Mouse (Mus musculus) testis, adult 2 months (tissue): ENCODE measurements at regions not wholly inside any gene's neighbourhood (a gene's known extent, or its start where the extent isn't known, plus 50 kb on each side); places are given as distances from the start of the nearest gene placed in this dataset.

ENCODE experiments used
- H3K27ac ChIP-seq: fragments of 200-500 bp; 2 replicates; pipeline ENCODE4 v1.5.1; 2012; ENCODE audit warnings: low read depth, low read length; ENCODE audit not compliant: control insufficient read depth, insufficient read depth
- H3K27me3 ChIP-seq: fragments of 200-500 bp; 2 replicates; pipeline ENCODE4 v1.6.1; 2012; ENCODE audit warnings: mild to moderate bottlenecking, low read length, moderate library complexity; ENCODE audit not compliant: control insufficient read depth, insufficient read depth
- H3K36me3 ChIP-seq: fragments of 200-500 bp; 2 replicates; pipeline ENCODE4 v1.6.1; 2012; ENCODE audit warnings: mild to moderate bottlenecking, low read length; ENCODE audit not compliant: control insufficient read depth, insufficient read depth
- H3K4me1 ChIP-seq: fragments of 200-500 bp; 2 replicates; pipeline ENCODE4 v1.6.1; 2012; ENCODE audit warnings: low read length; ENCODE audit not compliant: control insufficient read depth, insufficient read depth
- H3K4me3 ChIP-seq: fragments of 200-500 bp; 2 replicates; pipeline ENCODE4 v1.5.1; 2012; ENCODE audit warnings: low read depth, mild to moderate bottlenecking, low read length, moderate library complexity, mixed read lengths; ENCODE audit not compliant: control insufficient read depth
- CTCF ChIP-seq: fragments of 200-500 bp; IDR thresholded peaks from 2 replicates; pipeline ENCODE4 v1.5.1; 2012; ENCODE audit warnings: low read depth, mild to moderate bottlenecking, inconsistent platforms, low read length, moderate library complexity; ENCODE audit not compliant: control insufficient read depth, insufficient read depth, insufficient replicate concordance
- POLR2A ChIP-seq: fragments of 200-500 bp; IDR thresholded peaks from 2 replicates; pipeline ENCODE4 v1.6.1; 2012; ENCODE audit warnings: low read depth, mild to moderate bottlenecking, inconsistent platforms, low read length, moderate library complexity; ENCODE audit not compliant: control insufficient read depth

DNA sequence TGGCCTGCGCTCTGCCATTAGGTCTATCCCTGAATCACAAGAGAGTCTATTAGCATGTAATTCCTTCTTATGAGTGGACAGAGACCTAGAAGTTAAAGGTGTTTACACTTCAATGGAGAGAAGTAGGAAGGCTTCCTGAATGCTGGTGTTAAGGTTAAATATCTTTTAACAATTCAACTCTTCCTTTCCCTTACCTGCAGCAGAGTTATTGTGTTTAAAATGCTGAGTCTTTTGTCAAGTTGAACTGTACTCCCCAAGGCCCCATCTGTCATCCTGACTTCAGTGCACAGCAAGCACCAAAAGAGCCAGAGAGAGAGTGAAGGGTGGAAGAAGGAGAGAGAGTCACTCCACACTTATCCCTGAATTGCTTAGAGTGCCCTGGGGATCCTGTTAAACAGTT, 451.6 kb downstream of the Psat1 start:
- no peak for TF ChIP-seq POLR2A
- TF ChIP-seq CTCF = no peak
- Histone ChIP-seq H3K4me3 (no peak overlapping the region), H3K36me3 (no peaks in the 10 kb centered on the region), H3K27ac (no peak overlapping the region), H3K27me3 (no peaks in the 10 kb centered on the region), H3K4me1 (no peaks in the 10 kb centered on the region)

DNA sequence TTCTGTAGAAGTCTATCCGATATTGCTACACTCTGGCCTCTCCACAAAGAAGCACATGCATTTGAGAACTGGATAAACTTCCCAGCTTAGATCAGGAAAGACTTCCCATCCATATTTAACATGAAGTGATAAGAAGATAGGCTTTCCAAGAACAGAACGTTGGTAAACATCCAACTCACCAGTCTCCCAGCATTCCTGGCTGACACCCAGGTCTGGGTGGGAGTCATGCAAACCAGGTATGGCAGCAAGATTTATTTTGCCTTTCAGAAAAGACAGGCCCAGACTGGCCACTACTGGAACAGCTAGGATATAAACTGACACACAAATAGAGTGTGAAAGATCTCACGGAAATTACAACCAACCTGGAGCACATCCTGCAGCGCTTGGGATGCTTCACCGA, 459.6 kb downstream of the Psat1 start:
- TF ChIP-seq POLR2A (no peak), CTCF (no peak)
- H3K27ac ChIP-seq = no peak overlapping the region
- no peaks in the 10 kb centered on the region for H3K27me3 ChIP-seq
- no peak overlapping the region for H3K4me3 ChIP-seq
- no peaks in the 10 kb centered on the region for H3K4me1 ChIP-seq
- H3K36me3 ChIP-seq = no peaks in the 10 kb centered on the region

DNA sequence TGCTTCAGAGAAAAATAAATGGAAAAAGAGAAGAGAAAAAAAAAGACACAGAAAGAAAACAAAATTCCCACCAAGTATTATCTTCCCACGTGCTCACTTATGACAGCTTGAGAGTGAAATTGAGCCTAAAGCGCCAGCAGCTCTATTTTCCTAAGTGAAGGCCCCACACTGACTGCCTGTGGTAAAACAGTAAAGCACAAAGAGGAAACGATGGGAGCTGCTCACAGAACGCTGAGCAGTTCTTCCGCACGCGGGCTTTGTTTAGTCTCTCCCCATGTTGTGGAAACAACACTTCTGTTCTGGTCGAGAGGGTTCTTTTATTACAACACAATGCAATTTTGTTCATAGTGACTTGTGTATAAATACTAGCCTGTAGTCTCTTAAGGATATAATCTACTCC, 465.5 kb downstream of the Psat1 start:
- H3K27ac ChIP-seq = no peak overlapping the region
- TF ChIP-seq CTCF (no peak), POLR2A (no peak)
- no peaks in the 10 kb centered on the region for H3K4me1 ChIP-seq
- no peaks in the 10 kb centered on the region for H3K36me3 ChIP-seq
- H3K27me3 ChIP-seq = no peaks in the 10 kb centered on the region
- H3K4me3 ChIP-seq = no peak overlapping the region

DNA sequence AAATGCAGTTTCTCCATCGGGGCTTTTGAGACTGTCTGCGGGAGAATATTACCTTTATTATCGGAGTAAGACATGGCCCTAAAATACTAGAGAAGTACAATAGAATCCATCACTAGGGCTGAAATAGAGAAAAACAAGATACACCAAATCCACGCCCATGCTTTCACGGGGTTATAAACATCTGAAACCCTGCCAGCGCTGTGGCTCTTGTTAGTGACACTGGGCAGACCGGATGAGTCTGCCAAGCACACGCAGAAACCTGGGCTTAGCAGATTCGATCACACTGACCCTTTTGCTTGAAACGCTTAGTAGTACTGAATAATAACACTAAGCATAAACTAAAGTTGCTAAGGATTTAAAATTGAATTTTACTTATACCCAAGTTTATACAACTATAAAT, 477.6 kb downstream of the Psat1 start:
- H3K27me3 ChIP-seq = no peaks in the 10 kb centered on the region
- H3K4me1 ChIP-seq = peaks cover 3% of the 10 kb centered on the region; the same call in 1 of the 2 replicates
- no peak overlapping the region for H3K4me3 ChIP-seq
- TF ChIP-seq POLR2A = no peak
- no peak for TF ChIP-seq CTCF
- H3K27ac ChIP-seq = no peak overlapping the region
- H3K36me3 ChIP-seq = no peaks in the 10 kb centered on the region

DNA sequence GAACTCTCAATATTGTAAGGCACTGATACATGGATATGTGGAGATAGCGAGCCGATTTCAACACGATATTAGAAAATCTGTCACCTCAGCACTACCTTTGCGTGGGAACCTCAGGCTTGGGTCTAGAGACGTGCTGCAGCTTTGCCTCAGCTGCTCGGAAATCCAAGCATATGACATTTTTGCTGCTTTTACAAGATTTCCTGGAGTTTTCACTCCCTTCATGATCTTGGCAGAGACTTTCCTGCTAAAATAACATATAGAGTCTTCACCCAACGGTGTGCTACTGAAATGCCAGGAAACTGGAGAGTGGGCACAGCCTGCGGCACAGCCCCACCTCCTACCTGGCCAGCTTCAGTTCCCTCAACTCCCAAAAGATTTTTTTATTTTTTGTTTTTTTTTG, 480.4 kb downstream of the Psat1 start:
- no peak overlapping the region for H3K27ac ChIP-seq
- H3K27me3 ChIP-seq = no peaks in the 10 kb centered on the region
- peaks cover 3% of the 10 kb centered on the region; the same call in 1 of the 2 replicates for H3K4me1 ChIP-seq
- no peak for TF ChIP-seq POLR2A
- no peak for TF ChIP-seq CTCF
- H3K4me3 ChIP-seq = no peak overlapping the region
- H3K36me3 ChIP-seq = no peaks in the 10 kb centered on the region

DNA sequence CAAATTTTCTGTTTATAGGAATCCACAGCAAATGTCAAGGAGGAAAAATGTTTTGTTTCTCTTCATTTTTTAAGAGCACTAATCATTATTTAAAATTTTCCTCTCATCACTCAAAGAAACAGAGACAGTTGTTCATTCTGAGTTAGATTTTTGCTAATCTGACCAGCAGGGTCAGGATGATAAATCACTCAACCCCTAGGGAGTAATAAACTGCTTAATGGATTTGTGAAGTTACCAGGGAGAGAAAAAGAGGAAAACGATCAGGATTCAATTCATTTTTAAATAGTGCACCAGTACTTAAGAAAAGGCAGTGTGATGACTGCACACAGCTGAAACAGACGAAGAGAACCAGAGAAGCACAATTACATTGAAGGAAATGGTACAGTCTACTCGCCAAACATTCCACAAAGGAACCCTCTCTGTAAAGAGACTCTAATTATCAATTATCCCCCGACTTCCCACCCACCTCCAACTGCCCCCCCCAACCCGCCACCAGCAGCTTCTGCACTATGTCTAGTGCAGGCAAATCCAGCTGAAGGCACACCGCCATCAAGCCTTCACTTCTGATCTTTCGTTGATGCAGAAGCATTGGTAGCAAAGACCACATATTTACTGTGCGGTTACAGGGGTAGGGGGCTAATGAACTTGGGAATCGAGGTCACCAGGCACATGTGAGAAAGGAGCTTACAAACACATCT, 481.9 kb downstream of the Psat1 start:
- TF ChIP-seq POLR2A = no peak
- TF ChIP-seq CTCF = no peak
- Histone ChIP-seq H3K27ac (no peak overlapping the region), H3K36me3 (no peaks in the 10 kb centered on the region), H3K27me3 (no peaks in the 10 kb centered on the region), H3K4me3 (no peak overlapping the region), H3K4me1 (peaks cover 3% of the 10 kb centered on the region; the same call in 1 of the 2 replicates)

DNA sequence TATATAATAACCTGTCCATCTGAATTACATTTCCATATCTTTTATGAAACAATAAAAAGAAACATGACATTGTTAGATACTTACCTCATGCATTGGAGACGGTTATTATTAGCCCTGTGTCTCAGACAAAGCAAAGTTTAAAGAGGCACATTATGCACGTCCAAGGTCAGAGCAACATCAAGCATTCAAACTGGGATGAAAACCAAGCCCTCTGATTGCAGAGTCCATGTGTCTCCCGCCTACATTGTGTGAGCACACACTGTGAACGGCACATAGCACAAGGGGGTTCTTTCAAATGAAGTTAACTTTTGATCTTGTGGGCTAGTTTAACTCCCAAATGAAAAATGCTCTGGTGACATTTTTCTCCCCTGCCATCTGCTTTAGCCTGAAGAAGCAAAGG, 489.3 kb downstream of the Psat1 start:
- Histone ChIP-seq H3K27ac (no peak overlapping the region), H3K27me3 (no peaks in the 10 kb centered on the region), H3K36me3 (no peaks in the 10 kb centered on the region), H3K4me1 (no peaks in the 10 kb centered on the region), H3K4me3 (no peak overlapping the region)
- TF ChIP-seq POLR2A (no peak), CTCF (no peak)

DNA sequence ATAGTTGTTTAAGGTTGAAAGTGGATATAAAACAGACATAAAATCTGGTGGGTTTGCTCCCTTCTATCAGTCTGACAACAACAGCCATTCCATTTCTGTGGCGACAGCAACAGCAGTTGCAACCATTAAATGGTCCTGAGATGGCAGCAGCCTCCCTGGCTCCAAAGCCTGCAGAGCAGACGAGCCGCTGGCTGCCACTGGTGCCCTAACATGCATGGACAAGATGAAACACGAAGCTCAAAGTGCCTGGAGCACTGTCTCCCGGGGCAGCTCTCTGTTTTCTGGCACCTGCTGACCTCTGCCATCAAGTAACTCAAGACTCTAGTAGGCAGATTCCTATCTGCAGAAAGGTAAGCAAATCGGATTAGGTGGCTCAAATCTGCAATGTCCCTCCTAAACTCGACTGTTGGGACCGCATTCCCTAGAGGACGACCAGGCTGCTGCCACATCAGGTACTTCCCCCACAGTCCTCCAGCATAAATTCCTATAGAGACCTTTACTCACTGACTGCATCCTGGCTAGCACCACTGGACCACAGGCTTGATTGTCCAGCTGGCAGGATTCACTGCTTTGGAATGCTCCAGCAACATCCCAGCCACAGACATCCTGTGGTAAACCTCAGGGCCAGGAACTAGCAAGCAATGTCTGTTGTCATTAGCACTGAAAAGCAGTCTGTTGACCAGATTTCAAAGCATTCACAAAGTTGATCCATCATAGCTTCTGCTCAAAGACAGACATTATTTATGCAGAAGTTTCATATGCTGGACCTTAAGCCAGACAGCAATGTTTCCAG, 490.0 kb downstream of the Psat1 start:
- no peak overlapping the region for H3K27ac ChIP-seq
- no peaks in the 10 kb centered on the region for H3K27me3 ChIP-seq
- H3K4me1 ChIP-seq = no peaks in the 10 kb centered on the region
- TF ChIP-seq CTCF (no peak), POLR2A (no peak)
- no peak overlapping the region for H3K4me3 ChIP-seq
- H3K36me3 ChIP-seq = no peaks in the 10 kb centered on the region
